Mouse (Mus musculus) heart, postnatal 0 days (tissue): ENCODE measurements at regions not wholly inside any gene's neighbourhood (a gene's known extent, or its start where the extent isn't known, plus 50 kb on each side); places are given as distances from the start of the nearest gene placed in this dataset.

ENCODE experiments used
- CTCF ChIP-seq: IDR thresholded peaks from 2 replicates; pipeline ENCODE4 v1.5.1; 2016; ENCODE audit warnings: antibody characterized with exemption, control low read depth, low read depth
- EP300 ChIP-seq: IDR thresholded peaks from 2 replicates; pipeline ENCODE4 v1.6.1; 2016; ENCODE audit warnings: antibody characterized with exemption, low read depth

DNA sequence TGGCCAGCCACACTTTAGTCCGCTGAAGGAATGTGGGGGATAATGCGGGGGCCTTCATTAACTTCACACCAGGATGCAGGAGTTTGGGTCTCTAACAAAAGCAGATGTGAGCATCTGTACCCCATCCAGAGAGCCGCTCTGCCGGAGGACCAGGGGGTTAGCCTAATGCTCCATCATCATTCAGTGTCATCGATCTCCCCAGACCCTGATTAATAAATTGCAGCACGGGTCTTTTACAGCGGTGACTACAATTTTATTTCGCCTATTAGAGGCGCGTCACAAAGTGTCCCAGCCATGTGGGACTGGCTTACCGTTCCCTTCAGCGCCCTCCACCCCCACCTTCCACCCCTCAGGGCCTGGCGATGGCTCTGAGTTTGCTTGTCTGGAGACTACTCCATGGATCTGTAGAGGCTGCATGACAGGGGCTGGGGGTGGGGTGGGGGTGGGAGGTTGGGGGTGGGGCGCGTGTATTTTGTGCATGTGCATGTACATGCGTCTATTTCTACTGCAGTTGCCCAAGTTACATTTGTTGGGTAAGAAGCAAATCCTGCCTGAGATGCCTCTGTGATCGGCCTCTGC is 1560.8 kb upstream of the Gulo start:
- TF ChIP-seq CTCF: no peak
- TF ChIP-seq EP300: no peak
